Mouse (Mus musculus): ENCODE measurements around the gene Slc22a1.

Slc22a1 gene

DNA sequence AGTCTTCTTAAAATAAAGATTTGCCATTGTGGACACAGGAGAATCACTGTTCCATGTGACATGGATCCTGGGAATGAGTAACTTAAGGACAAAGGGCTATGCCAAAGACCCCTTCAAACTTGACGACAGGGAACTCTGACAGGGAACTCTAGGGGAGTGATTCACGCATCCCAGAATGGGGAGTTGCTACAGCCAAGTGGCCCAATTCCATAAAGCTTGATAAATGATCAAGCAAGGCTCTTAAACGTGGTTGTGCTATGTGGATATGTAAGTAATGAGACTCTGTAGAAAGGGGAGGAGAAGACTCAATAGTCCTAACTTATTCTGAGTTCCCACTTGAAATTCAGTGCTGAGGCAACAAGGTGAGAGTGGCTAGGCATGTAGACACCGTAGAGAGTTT, 40.8 kb downstream of the Slc22a1 start:
- in situ Hi-C loops (cut with MseI, MboI) = no loop called here

DNA sequence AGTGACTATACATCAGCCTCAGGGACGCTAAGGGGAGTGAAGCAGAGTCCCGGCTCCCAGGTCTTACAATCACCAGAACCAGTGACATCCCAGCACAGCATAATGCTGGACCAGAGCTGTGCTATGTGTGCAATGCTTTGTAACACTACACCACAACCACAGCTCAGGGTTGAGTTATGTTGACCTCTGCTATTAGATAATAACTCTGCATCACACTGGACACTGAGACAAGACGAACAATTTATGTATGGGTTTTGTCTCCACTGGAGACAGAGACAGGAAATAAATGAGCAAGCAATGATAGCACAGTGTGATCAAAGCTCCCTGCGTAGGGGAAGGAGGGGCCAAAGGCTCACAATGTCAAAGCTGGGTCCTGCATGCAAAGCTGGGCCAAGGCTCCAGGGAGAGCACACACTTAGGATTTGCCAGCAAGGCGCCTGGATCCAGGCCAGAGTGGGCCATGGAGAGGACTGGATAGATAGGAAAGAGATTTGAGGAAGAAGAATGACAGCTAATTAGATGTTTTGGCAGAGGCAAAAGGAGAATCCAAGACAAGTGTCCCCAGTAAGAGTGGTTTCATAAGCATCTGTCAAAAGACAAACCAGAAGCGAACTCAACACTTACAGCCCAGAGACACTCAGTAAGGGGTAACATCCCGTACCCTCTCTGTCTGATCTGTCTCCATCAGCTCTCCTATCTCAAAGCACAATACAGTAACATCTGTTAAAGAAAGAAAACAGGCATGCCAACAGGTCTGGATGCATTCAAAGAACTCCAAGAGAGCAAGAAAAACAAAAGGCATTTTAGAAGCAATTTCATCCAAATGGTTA, 43.6 kb downstream of the Slc22a1 start:
- in situ Hi-C loops (cut with MseI, MboI) = no loop called here

DNA sequence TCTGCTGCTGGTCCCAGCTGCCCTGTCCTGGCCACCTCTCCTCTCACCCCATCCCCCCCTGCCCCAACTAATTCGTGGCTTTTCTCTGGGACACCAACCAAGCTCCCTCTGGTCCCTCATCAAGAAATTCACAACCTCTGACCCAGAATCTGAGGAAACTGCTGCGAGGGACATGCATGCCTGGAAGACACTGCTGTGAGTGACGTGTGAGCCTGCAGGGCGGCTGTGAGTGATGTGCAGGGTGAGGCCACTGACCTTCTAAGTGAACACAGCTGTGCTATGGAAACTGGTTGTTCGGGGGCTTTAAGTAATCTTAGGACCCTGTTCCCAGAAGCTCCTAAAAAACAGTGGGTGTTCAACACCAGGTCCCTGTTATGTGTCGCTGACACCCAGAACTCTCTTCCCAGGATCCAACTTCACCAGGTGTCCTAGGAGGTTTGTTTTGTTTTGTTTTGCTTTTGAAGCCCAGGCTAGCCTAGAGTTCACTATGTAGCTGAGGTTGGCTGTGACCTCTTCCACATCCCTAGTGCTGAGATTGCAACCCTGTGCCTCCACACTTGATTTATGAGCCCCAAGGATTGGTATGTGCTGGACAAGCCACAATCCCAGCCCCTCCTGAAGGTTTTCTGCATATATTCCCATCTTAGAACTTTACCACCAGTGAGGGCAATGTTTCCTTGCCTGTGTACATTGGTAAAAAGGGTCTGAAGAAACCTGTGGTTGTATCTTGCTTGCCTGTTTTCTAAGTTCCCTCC, 44.5 kb downstream of the Slc22a1 start:
- in situ Hi-C loops (cut with MseI, MboI) = no loop called here

DNA sequence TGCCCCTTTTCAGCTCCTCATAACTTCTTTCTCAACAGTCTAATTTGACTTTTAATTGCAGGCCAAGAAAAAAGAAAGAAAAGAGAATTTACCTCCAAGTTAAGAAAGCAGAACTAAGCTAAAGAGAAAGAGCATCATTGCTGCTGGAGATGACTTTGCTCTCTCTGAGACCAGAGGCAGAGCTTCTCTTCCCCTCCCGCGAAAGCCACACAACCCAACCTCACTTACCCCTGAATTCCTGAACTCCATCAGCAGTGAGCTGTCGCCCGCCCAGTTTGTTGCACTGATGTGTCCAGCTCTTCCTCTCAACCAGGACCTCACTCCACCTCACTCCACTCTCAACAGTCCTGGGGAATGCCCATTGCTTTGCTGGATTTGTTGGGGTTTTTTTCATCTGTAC, 47.6 kb downstream of the Slc22a1 start:
- in situ Hi-C loops (cut with MseI, MboI) = no loop called here

DNA sequence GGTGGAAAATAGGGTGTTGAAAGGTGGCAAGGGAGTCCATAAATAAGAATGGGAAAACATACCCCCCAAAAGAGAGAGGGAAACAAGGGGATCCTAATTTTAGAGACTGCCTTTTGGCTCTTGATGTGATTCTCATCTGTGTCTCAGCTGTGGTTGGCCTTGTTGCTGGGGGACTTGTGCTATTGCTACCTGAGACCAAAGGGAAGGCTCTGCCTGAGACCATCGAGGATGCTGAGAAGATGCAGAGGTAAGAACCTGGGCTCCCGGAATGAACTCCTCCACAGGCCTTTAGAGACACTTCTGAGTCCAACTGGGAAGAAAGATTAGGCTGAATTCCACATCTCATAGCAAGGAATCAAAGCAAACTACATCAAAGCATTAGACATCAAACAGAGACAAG, 56.0 kb downstream of the Slc22a1 start:
- in situ Hi-C loops (cut with MseI, MboI) = no loop called here

DNA sequence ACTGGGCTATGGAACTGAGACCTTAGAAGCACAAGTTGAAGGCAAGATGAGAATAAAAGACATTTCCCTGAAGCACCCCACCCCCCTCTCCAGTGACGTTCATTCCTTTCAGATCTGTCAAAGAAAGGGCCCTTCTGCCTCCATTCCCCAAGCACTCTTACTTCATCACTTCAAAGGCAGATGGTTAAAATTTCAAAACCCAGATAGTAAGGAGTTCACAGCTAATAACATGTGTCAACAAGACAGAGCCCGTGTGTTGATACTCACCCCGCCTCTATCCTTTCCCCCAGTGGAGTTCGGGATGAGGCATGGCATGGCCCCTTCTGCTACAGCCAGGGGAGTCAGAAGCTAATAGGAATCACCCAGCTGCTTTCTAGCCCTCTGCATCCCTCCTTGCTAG, 60.2 kb downstream of the Slc22a1 start:
- in situ Hi-C loops (cut with MseI, MboI) = no loop called here

DNA sequence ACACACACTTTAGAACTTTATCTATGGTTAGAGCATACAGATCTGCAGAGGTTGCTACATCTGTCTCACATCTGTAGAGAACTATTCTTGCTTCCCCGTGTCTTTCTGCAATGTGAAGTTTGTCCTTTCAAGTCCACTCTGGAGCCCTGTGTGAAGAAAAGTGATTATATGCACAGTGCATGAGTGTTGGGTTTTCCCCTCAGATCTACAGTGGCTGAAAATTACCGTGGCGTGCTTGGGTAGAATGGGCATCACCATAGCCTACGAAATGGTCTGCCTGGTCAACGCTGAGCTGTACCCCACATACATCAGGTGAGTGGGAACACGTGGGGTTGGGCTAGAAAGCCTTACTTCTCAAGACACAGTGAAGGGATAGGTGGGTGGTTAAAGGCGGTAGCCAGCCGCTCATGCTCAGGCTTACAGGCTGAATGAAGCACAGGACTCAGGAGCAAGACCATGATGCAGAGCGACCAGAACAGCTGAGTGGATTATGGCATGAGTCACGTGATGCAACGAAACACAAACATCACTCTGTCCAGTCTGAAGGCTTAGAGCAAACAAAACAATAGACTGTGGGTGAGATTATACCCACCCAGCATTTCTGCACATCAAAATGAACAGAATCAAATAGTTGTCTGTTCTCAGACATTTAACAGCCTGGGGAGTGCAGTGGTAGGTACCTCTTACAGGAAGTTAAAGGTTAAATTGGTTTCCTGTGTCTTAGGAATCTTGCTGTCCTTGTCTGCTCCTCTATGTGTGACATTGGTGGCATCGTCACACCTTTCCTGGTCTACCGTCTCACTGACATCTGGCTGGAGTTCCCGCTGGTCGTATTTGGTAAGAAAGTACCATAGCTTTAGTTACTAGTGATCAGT, 60.9 kb downstream of the Slc22a1 start:
- in situ Hi-C loops (cut with MseI, MboI) = no loop called here

DNA sequence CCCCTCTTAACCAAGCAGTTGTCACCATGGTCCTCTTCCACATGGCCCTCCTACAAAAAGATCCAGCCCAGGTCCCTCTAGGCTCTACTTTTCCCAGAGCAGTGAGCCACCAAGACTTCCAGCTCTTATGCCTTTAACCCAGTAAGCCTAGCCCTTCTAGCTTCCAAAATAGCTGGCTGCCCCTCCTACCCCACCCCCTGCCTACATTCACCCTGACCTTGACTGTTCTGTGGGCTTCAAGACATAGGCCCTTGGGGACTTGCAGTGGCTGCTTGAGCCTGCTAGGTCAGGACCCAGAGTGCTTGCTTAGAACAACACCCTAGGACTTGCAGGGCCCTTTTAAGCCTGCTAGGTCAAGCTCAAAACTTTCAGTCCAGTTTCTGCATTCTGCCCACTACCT, 68.4 kb downstream of the Slc22a1 start:
- in situ Hi-C loops (cut with MseI, MboI) = no loop called here

DNA sequence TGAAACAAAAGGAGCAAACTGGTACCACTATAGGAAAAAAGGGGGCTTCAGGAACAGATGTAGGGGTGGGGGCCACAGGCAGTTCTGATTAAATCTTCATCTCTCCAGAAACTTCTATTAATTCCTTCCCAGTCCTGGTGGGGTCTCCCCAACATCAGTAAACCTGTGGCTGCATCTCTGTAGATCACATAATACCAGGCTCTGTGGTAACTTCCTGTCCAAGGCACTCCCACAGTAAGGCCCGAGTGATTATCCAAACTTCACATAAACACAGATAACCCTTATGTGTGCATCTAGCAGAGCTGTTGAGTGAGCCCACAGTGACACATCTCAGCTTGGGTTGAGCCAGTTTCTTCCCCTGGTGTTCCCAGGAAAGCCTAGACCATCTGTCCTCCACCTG, 69.0 kb downstream of the Slc22a1 start:
- in situ Hi-C loops (cut with MseI, MboI) = no loop called here
